Mouse (Mus musculus) T-helper 1 cell (primary cell): ENCODE measurements around the gene Tas2r143.

Source experiments
- in situ Hi-C: fragments of 300-600 bp; cut with MboI, MseI; formaldehyde crosslinking; loops from one replicate; pipeline ENCODE4 v1.15.1; 2025; ENCODE audit warnings: high pct_unique_total_duplicates

Tas2r143 gene

DNA sequence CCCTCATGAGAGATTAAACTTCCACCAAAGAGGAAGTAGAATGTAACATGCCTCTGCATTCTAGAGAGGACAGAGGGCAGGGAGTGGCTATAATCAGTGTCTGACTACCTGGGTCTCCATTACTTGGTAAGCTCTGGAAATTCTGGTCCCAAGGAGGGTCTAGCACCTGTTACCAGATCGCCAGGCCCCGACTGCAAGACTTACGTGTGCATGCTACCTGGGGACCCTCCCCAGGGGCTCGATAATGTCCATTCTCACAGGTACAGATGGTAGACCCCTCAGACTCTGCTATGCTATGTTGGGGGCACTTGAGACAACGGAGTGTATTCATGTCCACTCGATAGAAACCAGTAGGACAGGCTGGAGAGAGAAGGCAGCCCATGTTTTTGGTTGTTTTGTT is 34.8 kb upstream of the Tas2r143 start:
- in situ Hi-C loops = no loop called here

DNA sequence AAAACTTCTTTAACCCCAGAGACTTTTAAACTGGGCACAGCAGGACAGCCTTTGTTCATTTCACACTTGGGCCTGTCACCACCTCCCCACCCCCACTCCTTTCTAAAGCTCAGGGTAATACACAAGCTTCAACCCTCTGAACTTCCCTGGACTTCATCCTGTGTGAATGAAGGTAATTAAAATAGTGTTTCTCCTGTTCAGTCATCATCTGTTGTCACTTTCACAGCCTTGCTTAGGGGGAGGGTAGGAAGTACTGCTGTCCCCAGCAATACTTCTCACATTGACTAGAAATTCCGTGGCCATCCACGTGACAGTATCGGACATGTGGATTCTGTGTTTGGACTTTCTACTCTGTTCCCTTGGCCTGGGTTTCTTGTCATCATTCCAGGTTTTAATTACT is 30.2 kb upstream of the Tas2r143 start:
- in situ Hi-C loops = loop anchor here (10.0 kb wide), 1 partner anchor 815 kb away; no protein-coding TSS in a partner anchor

- in situ Hi-C loops = loop anchor here (10.0 kb wide), 1 partner anchor 816 kb away; no protein-coding TSS in a partner anchor
Observed at GRCm38 (mm10) chr6:42370630-42371363, 29.2 kb upstream of the Tas2r143 start.

- in situ Hi-C loops = loop anchor here (10.0 kb wide), 1 partner anchor 817 kb away; no protein-coding TSS in a partner anchor
Observed at GRCm38 (mm10) chr6:42372001-42372400, 28.0 kb upstream of the Tas2r143 start.

- in situ Hi-C loops = loop anchor here (10.0 kb wide), 1 partner anchor 818 kb away; no protein-coding TSS in a partner anchor
Observed at GRCm38 (mm10) chr6:42372421-42372815, 27.6 kb upstream of the Tas2r143 start.

DNA sequence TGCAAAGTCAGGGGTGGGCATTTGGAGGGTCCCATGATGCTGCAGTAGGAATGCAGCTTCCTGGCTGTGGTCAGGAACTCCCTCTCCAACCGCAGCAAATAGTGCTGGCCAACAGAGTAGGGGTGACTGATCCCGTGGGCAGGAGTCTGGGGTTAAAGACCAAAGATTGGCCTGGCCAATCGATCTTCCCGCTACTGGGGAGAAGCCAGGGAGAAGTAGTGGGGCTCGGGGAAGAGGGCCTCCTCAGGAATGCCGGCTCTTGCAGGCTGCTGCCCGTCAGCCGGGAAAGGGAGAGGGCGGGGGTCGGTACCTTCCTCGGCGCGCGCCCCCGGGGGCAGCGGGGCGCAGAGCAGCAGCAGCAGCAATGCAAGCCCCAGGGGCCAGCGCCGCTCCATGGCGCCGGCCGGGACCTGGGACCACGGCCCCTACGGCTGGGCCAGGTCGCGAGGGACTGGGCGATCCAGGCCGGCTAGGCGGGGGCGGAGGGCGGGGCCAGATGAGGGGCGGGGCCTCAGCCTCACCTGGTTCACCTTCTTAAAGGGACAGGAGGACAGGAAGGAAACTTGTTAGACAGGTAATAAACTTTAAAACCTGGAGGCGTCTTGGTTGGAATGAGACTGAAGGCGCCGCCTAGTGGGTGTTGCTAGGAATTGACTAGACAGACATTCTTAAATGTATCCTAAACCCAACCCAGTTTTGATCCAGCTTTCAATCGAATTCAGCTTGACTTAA is 27.1 kb upstream of the Tas2r143 start, which contains the start of gene Epha1:
Gene Epha1, minus strand, starts transcription at position 453 of the 732 bp plus-strand sequence.
- in situ Hi-C loops = loop anchor here (10.0 kb wide), 1 partner anchor 818 kb away; no protein-coding TSS in a partner anchor

DNA sequence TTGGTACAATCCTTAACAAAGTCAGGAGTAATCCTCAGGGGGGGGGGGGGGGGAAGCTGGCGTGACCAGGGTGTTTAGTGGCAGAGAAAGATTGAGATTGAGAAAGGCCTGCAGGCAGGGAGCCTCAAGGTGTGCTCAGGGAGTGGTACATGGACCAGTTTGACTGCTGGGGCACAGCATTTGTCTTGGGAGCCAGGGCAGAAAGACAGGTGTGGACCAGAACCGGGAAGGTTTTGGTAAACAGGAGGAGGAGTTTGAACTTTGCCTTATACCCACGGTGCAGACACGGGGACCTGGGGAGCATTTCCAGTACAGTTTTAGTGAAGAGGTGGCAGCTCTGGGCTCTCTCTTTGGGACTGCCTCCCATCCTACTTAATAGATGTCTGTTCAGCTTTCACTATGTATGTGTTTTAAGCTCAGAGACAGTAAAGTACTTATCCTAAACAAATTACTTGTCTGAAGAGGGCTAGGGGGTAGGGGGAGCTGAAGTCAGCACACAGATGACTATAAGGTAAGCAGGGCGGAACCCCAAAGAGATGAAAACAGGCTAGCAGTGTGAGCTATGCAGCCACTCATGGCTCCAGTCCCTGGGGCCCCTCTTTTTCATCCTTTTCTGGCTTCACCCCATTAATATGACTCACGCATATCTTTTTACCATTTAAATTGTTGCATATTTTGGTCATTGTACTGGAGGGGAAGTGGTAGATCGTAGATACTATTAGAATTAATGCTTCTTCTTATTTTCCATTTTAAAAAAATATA is 26.2 kb upstream of the Tas2r143 start:
- in situ Hi-C loops = loop anchor here (10.0 kb wide), 1 partner anchor 819 kb away; no protein-coding TSS in a partner anchor

DNA sequence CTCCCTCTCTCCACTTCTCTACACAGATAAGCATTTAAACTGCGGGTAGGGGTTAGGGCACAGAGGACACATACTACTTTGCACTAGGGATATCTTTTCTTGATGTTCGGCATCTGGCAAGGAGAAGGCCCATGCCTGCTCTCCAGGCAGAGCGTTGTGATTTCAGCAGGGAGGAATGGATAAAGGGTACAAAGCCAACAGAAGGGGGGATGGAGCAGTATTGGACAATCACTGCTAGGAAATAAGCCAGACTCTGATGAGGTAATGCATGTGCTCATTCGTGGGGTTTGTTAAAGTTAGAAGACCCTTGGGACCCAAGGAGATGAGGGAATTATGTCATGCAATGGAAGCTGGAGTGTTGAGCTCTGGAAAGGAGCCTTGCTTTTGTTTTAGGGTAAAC is 25.3 kb upstream of the Tas2r143 start:
- in situ Hi-C loops = loop anchor here (10.0 kb wide), 1 partner anchor 820 kb away; no protein-coding TSS in a partner anchor

DNA sequence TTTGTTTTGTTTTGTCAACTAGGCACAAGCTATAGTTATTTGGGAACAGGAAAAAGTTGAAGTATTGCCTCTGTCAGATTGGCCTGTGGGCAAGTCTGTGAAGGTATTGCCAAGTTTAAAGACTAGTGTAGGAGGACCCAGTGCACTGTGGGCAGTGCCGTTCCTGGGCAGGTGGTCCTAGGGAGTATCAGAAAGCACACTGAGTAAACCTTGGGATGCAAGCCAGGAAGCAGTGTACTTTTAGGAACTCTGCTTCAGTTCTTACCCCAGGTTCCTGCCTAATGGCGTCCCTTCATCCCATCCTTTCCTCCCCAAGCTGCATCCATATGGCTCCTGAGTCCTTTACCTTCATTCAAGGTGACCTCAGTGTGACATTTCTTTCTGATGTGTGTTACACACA is 24.9 kb upstream of the Tas2r143 start:
- in situ Hi-C loops = loop anchor here (10.0 kb wide), 1 partner anchor 820 kb away; no protein-coding TSS in a partner anchor

GRCm38 (mm10) chr6:42376016-42376415 is 24.0 kb upstream of the Tas2r143 start:
- in situ Hi-C loops = loop anchor here (10.0 kb wide), 1 partner anchor 821 kb away; no protein-coding TSS in a partner anchor

GRCm38 (mm10) chr6:42376504-42377019 is 23.5 kb upstream of the Tas2r143 start:
- in situ Hi-C loops = loop anchor here (10.0 kb wide), 1 partner anchor 822 kb away; no protein-coding TSS in a partner anchor

GRCm38 (mm10) chr6:42377280-42377679 is 22.8 kb upstream of the Tas2r143 start:
- in situ Hi-C loops = loop anchor here (10.0 kb wide), 1 partner anchor 822 kb away; no protein-coding TSS in a partner anchor

- in situ Hi-C loops = loop anchor here (10.0 kb wide), 1 partner anchor 825 kb away; no protein-coding TSS in a partner anchor
Observed at GRCm38 (mm10) chr6:42379551-42379950, 20.5 kb upstream of the Tas2r143 start.

DNA sequence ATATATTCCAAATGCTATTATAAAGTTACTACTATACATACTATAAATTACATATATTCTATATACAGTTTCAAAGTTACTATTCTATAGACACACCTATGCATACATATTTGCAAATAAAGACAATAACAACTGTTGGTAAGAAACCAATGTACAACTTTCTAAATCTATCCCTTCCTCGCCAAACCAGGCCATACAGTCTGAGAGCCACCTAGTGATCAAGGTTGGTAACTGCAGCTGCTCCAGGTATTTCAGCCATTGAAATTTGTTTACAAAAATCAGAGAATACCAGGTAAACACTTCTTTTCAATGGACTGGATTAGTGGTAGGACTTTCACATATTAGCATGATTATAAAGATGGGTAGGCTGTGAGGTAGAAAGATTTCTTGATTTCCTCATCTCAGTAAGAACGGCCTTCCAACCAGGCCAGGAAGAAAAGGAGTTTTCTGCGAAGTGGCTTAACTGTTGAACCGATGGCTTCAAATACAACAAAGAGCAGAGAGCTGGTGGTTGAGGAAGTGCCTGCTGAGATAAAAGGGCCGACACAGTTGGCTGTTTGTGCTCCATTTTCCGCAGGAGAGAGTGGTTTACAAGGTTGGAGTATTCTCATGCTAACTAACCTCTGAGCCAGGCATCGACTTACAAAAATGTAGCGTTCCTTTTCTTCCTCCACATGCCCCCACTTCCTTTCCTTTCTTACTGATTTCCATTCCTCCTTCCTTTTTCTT is 19.5 kb upstream of the Tas2r143 start:
- in situ Hi-C loops = no loop called here

DNA sequence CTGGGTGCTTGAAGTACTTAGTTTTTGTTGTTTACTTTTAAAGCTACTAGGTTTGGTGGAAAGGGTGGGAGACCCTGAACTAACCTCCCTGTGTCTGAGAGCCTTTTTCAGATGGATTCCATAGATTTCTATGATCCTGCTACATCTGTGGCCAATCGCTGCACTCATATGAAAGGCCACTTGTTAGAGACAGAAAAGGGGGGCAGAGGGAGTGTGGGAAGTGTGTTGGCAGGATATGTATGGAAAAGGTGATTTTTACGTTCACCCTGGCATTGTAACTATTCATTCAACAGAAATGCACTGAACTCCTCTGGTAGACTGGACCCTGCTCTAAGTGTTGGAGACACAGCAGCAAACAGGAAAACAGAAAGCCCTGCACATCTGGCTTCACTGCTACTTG is 18.8 kb upstream of the Tas2r143 start:
- in situ Hi-C loops = no loop called here

DNA sequence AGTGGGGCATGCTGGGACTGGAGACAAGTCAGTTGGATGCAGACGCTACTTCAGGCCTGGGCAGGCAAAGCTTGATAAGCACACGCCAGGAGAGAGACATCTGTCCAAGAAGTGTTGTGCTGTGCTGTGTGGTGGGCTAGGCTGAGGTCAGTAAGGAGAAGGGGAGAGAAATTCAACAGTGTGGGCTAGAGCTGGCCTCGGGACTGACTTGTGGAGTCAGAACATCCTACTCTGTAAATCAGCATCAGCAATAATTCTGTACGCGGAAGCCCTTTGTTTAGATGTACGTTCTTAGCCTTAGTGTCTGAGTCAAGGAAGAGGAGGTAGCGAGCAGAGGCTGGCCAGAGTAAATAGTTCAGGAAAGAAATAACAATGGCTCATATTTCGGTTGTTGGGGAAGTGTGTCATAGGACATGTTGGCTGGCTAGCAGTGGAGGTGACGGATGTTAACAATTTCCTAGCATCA is 18.1 kb upstream of the Tas2r143 start:
- in situ Hi-C loops = no loop called here

- in situ Hi-C loops = no loop called here
Observed at GRCm38 (mm10) chr6:42383360-42383759, 16.7 kb upstream of the Tas2r143 start.

- in situ Hi-C loops = no loop called here
Observed at GRCm38 (mm10) chr6:42385635-42386034, 14.4 kb upstream of the Tas2r143 start.

DNA sequence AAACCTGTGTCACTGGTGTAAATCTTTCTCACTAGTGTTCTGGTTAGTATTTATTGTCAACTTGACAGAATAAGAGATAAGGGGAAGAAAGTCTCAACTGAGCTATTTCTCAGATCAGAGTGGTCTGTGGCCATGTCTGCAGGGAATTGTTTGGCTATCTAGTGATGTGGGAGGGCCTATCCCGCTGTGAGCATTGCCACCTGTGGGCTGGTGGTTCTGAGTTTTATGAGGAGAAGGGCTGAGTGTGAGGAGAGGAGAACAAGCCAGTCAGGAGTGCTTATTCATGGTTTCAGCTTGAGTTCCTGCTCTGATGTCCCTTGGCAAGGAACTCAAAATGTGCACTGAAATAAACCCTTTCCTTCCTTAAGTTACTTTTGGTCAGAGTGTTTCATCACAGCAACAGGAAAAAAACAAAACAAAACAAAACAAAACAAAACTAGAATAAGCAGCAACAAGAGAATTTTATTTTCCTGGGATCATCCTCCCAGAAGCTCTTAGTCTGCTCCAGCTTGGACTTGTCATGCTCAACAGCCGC is 8.2 kb upstream of the Tas2r143 start:
- in situ Hi-C loops = no loop called here
